Mouse (Mus musculus) ES-E14 (cell line): ENCODE measurements around the gene Gca.

Experiments used
- HCFC1 ChIP-seq: IDR thresholded peaks from 2 replicates; pipeline ENCODE4 v1.6.1; 2012; ENCODE audit warnings: low read length, inconsistent platforms, borderline replicate concordance; ENCODE audit not compliant: insufficient read depth
- MAFK ChIP-seq: IDR thresholded peaks from 2 replicates; pipeline ENCODE4 v1.6.1; 2014; ENCODE audit warnings: mild to moderate bottlenecking, low read depth, low read length, inconsistent platforms; ENCODE audit not compliant: insufficient read depth
- ZC3H11A ChIP-seq: IDR thresholded peaks from 2 replicates; pipeline ENCODE4 v1.6.1; 2012; ENCODE audit warnings: low read depth, mild to moderate bottlenecking, inconsistent platforms, low read length, borderline replicate concordance
- ZNF384 ChIP-seq: IDR thresholded peaks from 2 replicates; pipeline ENCODE4 v1.6.1; 2012; ENCODE audit warnings: low read depth, low read length, inconsistent platforms

- TF ChIP-seq ZC3H11A = no peak
- no peak for TF ChIP-seq MAFK
- no peak for TF ChIP-seq ZNF384
- no peak for TF ChIP-seq HCFC1
These were observed 66.6 kb downstream of the Gca start for GRCm38 (mm10) chr2:62730671-62731070.
